In genomic region chr9:57273805-57274494, GRCm38 (mm10) we compare ENCODE assay signal across 21 mouse cellular contexts. TPM values are rescaled to one million over a fixed set of nuclear protein-coding genes. Genes with fewer than 3 reads are reported as not detected.
A peak's percentile ranks its signal among the peaks of the same experiment; 100 is the strongest.
DNase-seq lines count a peak whose midpoint lies in the region; ATAC-seq lines count a peak whose summit lies in the region.
"Had no signal": no experiment of that assay in that cellular context is flagged by ENCODE, and none has a peak within 500 bp of the region (broad histone marks: within the 10 kb centered on the region; RNA-seq: fewer than 3 reads in every experiment).

No protein-coding gene starts in this region.

- H3K9me3 ChIP-seq in kidney, embryonic 16.5 days (ENCODE audit: low read length), result no peaks in the 10 kb centered on the region
- H3K9me3 ChIP-seq: embryonic facial prominence, embryonic 12.5 days; forebrain, embryonic 15.5 days; heart, embryonic 12.5 days; limb, embryonic 15.5 days had no signal

- WGBS in kidney, embryonic 16.5 days, result 32% methylated on average over 6 of the region's 6 CpGs

- H3K27ac ChIP-seq in kidney, embryonic 16.5 days (ENCODE audit: low read length), result no peak overlapping the region
- H3K27ac ChIP-seq: embryonic facial prominence, embryonic 12.5 days; forebrain, embryonic 15.5 days; limb, embryonic 15.5 days had no signal

- H3K27me3 ChIP-seq in kidney, embryonic 16.5 days (ENCODE audit: insufficient read depth, low read length), result no peaks in the 10 kb centered on the region
- H3K27me3 ChIP-seq: embryonic facial prominence, embryonic 12.5 days; forebrain, embryonic 15.5 days had no signal

- H3K4me1 ChIP-seq in kidney, embryonic 16.5 days (ENCODE audit: insufficient read depth, low read length), result peaks cover 30% of the 10 kb centered on the region

- no peaks in the 10 kb centered on the region for H3K36me3 ChIP-seq in kidney, embryonic 16.5 days (ENCODE audit: insufficient read depth, low read length)
- H3K36me3 ChIP-seq: embryonic facial prominence, embryonic 12.5 days; forebrain, embryonic 15.5 days; heart, embryonic 12.5 days; limb, embryonic 15.5 days had no signal

- H3K4me3 ChIP-seq in kidney, embryonic 16.5 days (ENCODE audit: low read length), result no peak overlapping the region
- H3K4me3 ChIP-seq: embryonic facial prominence, embryonic 12.5 days; forebrain, embryonic 15.5 days; heart, embryonic 12.5 days; limb, embryonic 15.5 days had no signal

- no peak for ATAC-seq in kidney, embryonic 16.5 days (ENCODE audit: low FRiP score, low TSS enrichment)
- ATAC-seq: forebrain, embryonic 15.5 days had no signal

- no peak overlapping the region for H3K4me2 ChIP-seq in kidney, embryonic 16.5 days (replicated peaks; ENCODE audit: low read depth, low read length)
- H3K4me2 ChIP-seq: embryonic facial prominence, embryonic 12.5 days; forebrain, embryonic 15.5 days; heart, embryonic 12.5 days; limb, embryonic 15.5 days; midbrain, embryonic 11.5 days had no signal

- DNase-seq in adrenal gland, postnatal 14 days, result peak; percentile 48
- DNase-seq in adrenal gland, adult 8-10 months, result no peak
- peak; percentile 61 for DNase-seq in kidney, postnatal 10 days
- DNase-seq in lung, postnatal 10 days, result peak; percentile 48
- DNase-seq in lung, postnatal 14 days, result no peak
- no peak for DNase-seq in T-cell, adult 2 months (ENCODE audit: low spot score)
- no peak for DNase-seq in spleen, postnatal 4 days (ENCODE audit: low spot score in 2 of 2)
- DNase-seq: cerebellum, adult 11-12 months; heart, postnatal 4 days; thymus, postnatal 25 days had no signal

- H3K9ac ChIP-seq in kidney, embryonic 16.5 days (replicated peaks; ENCODE audit: low read length), result no peak overlapping the region
- H3K9ac ChIP-seq: embryonic facial prominence, embryonic 12.5 days; forebrain, embryonic 15.5 days; heart, embryonic 12.5 days; limb, embryonic 15.5 days had no signal

RNA-seq across cellular contexts. Expression of gene 1700017B05Rik, which starts 11.5 kb away (rescaled TPM):
- 36.2 and 45.6 TPM in 2 replicates for total RNA-seq in adrenal gland, postnatal 14 days (2021)
- 10 to 100 TPM; 41.3 to 76.8 (median 50.9) TPM for total RNA-seq in adrenal gland, adult 8-10 months (2022)
- polyA plus RNA-seq in kidney, embryonic 16.5 days (2015; fragmentation: Nextera tagmentation; extraction: Ambion mirVana), result 23.0 and 26.3 TPM in 2 replicates

RNA-seq across cellular contexts. Expression of gene Trcg1, which starts 37.6 kb away (rescaled TPM):
- not detected in 2 replicates for total RNA-seq in adrenal gland, postnatal 14 days (2021)
- not detected for total RNA-seq in adrenal gland, adult 8-10 months (2022)
- not detected in 2 replicates for polyA plus RNA-seq in kidney, embryonic 16.5 days (2015; fragmentation: Nextera tagmentation; extraction: Ambion mirVana)
- total RNA-seq: gastrocnemius, postnatal 4 days; heart, postnatal 4 days; layer of hippocampus, postnatal 14 days; left cerebral cortex, postnatal 25 days had no signal
- polyA plus RNA-seq: embryonic facial prominence, embryonic 12.5 days; forebrain, embryonic 15.5 days; heart, embryonic 12.5 days; large intestine, adult 2 months; limb, embryonic 15.5 days; midbrain, embryonic 11.5 days; neural tube, embryonic 14.5 days had no signal

Comparison
In these comparisons a context has a peak if more than half of its experiments do, and no peak if none do; other contexts are left out.
1. DNase-seq: peak in adrenal gland, postnatal 14 days (single experiment), kidney, postnatal 10 days (single experiment) and lung, postnatal 10 days (single experiment); none in adrenal gland, adult 8-10 months (single experiment), lung, postnatal 14 days (single experiment), T-cell, adult 2 months (single experiment) and spleen, postnatal 4 days (0 of 2).